Mouse (Mus musculus) spleen, adult 2 months (tissue): ENCODE measurements at regions not wholly inside any gene's neighbourhood (a gene's known extent, or its start where the extent isn't known, plus 50 kb on each side); places are given as distances from the start of the nearest gene placed in this dataset.

Experiments
- CTCF ChIP-seq: fragments of 200-500 bp; IDR thresholded peaks from 2 replicates; pipeline ENCODE4 v1.5.1; 2011; ENCODE audit warnings: mild to moderate bottlenecking, inconsistent platforms; ENCODE audit not compliant: insufficient read depth, insufficient read length, insufficient replicate concordance; ENCODE audit errors: extremely low read depth
- POLR2A ChIP-seq: fragments of 200-500 bp; IDR thresholded peaks from 2 replicates; pipeline ENCODE4 v1.6.1; 2011; ENCODE audit warnings: low read depth, low read length, inconsistent platforms

DNA sequence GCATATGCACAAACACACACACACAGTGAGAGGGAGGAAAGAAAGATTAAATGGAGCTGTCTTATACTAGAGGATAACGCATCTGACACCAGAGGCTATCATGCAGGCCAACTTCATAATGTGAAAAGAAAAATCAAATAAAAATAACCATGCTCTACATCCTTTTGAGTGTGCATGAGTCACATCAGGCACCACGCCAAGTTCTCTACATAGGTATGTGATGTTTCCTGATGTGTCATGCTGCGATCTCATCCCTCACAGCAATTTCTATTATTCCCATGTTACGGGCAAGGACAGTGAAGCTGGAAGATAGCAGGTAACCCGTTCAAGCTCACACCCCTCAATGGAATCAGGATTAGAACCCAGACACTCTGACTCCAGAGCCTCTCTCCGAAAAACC, 346.4 kb upstream of the Rgma start:
- TF ChIP-seq CTCF (no peak), POLR2A (no peak)
